Mouse (Mus musculus) myocyte (in vitro differentiated cells): ENCODE measurements at regions not wholly inside any gene's neighbourhood (a gene's known extent, or its start where the extent isn't known, plus 50 kb on each side); places are given as distances from the start of the nearest gene placed in this dataset.

Experiments used
- H3K27me3 ChIP-seq: one replicate; pipeline ENCODE4 v1.6.1; 2011; ENCODE audit not compliant: control insufficient read depth, insufficient read depth, insufficient read length
- H3K36me3 ChIP-seq: one replicate; pipeline ENCODE4 v1.6.1; 2011; ENCODE audit not compliant: control insufficient read depth, insufficient read depth
- H3K4me2 ChIP-seq: one replicate; pipeline ENCODE4 v1.6.1; 2011; ENCODE audit warnings: low read depth, control low read depth
- H3K4me3 ChIP-seq: one replicate; pipeline ENCODE4 v1.5.1; 2011; ENCODE audit warnings: mild to moderate bottlenecking, control low read depth, moderate library complexity
- H3K79me2 ChIP-seq: one replicate; pipeline ENCODE4 v1.6.1; 2011; ENCODE audit not compliant: control insufficient read depth, insufficient read depth
- H3ac ChIP-seq: one replicate; pipeline ENCODE4 v1.6.1; 2011; ENCODE audit not compliant: control insufficient read depth, insufficient read length
- CEBPB ChIP-seq: IDR thresholded peaks from 2 replicates; pipeline ENCODE4 v1.6.1; 2011; ENCODE audit warnings: mild to moderate bottlenecking, moderate library complexity; ENCODE audit not compliant: poor library complexity, insufficient read depth, severe bottlenecking
- E2F4 ChIP-seq: IDR thresholded peaks from one replicate; pipeline ENCODE4 v1.6.1; 2011; ENCODE audit warnings: mild to moderate bottlenecking, control low read depth, moderate library complexity; ENCODE audit not compliant: insufficient read depth
- MAX ChIP-seq: IDR thresholded peaks from one replicate; pipeline ENCODE4 v1.6.1; 2011; ENCODE audit warnings: low read depth, mild to moderate bottlenecking, control low read depth
- MYOD1 ChIP-seq, 3 experiments: IDR thresholded peaks; one replicate each; pipeline ENCODE4 v1.6.1; 2011; ENCODE audit warnings: control low read depth in 2 of 3, low read depth in 2 of 3, mild to moderate bottlenecking in 2 of 3, moderate library complexity in 1 of 3; ENCODE audit not compliant: insufficient read length in 2 of 3, control insufficient read depth in 1 of 3
- MYOG ChIP-seq, 3 experiments: IDR thresholded peaks; one replicate each; pipeline ENCODE4 v1.6.1; 2011; ENCODE audit warnings: control low read depth in 2 of 3, low read depth in 2 of 3, mild to moderate bottlenecking in 2 of 3; ENCODE audit not compliant: insufficient read length in 2 of 3, control insufficient read depth in 1 of 3, insufficient read depth in 1 of 3
- POLR2A ChIP-seq: IDR thresholded peaks from one replicate; pipeline ENCODE4 v1.6.1; 2011; ENCODE audit warnings: low read depth, mild to moderate bottlenecking, control low read depth, moderate library complexity; ENCODE audit not compliant: insufficient read length
- POLR2AphosphoS2 ChIP-seq: IDR thresholded peaks from one replicate; pipeline ENCODE4 v1.6.1; 2011; ENCODE audit warnings: low read depth, control low read depth; ENCODE audit not compliant: insufficient read length
- REST ChIP-seq: IDR thresholded peaks from one replicate; pipeline ENCODE4 v1.6.1; 2011; ENCODE audit warnings: mild to moderate bottlenecking, control low read depth, moderate library complexity; ENCODE audit not compliant: insufficient read depth, insufficient read length
- SRF ChIP-seq: IDR thresholded peaks from one replicate; pipeline ENCODE4 v1.6.1; 2011; ENCODE audit warnings: low read depth; ENCODE audit not compliant: control insufficient read depth, insufficient read length
- TCF12 ChIP-seq: IDR thresholded peaks from one replicate; pipeline ENCODE4 v1.6.1; 2011; ENCODE audit warnings: mild to moderate bottlenecking, control low read depth; ENCODE audit not compliant: poor library complexity, insufficient read depth, severe bottlenecking
- TCF3 ChIP-seq: IDR thresholded peaks from one replicate; pipeline ENCODE4 v1.6.1; 2011; ENCODE audit warnings: low read depth, control low read depth; ENCODE audit not compliant: insufficient read length
- USF1 ChIP-seq: IDR thresholded peaks from one replicate; pipeline ENCODE4 v1.6.1; 2011; ENCODE audit warnings: low read depth, mild to moderate bottlenecking, control low read depth, moderate library complexity

DNA sequence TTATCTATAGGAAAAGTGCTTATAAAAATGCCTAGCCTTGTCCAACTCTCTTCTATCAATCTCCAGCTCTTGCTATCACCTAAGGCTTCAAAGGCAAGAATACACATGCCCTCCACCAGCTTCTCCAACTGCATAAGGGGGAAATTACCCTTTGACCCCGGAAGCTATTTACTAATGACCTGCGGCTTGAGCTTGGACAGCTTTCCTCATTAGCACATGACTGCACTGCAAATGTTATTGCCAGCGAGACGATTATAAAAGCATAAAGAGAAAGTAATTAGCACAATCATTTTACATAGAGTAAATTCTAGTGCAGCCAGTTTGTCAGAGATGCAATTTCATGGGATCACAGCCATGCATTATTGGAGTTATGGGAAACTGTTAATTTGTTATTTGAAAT lies 277.0 kb downstream of the Actr3 start:
- no peaks in the 10 kb centered on the region for H3K36me3 ChIP-seq
- H3K79me2 ChIP-seq: no peaks in the 10 kb centered on the region
- H3K4me2 ChIP-seq: no peak overlapping the region
- H3K27me3 ChIP-seq: no peaks in the 10 kb centered on the region
- TF ChIP-seq TCF12: no peak
- TF ChIP-seq REST: no peak
- no peak for TF ChIP-seq CEBPB
- no peak for TF ChIP-seq MAX
- TF ChIP-seq USF1: no peak
- no peak for TF ChIP-seq TCF3
- no peak for TF ChIP-seq MYOD1 (IDR thresholded peaks at IDR 0.05; ENCODE audit: control insufficient read depth in 1 of 3, insufficient read length in 2 of 3, low read depth in 2 of 3)
- TF ChIP-seq POLR2AphosphoS2: no peak
- TF ChIP-seq POLR2A: no peak
- no peak for TF ChIP-seq E2F4
- no peak for TF ChIP-seq MYOG (IDR thresholded peaks at IDR 0.05; ENCODE audit: control insufficient read depth in 1 of 3, insufficient read depth in 1 of 3, insufficient read length in 2 of 3, low read depth in 2 of 3)
- H3K4me3 ChIP-seq: no peak overlapping the region
- no peak overlapping the region for H3ac ChIP-seq

DNA sequence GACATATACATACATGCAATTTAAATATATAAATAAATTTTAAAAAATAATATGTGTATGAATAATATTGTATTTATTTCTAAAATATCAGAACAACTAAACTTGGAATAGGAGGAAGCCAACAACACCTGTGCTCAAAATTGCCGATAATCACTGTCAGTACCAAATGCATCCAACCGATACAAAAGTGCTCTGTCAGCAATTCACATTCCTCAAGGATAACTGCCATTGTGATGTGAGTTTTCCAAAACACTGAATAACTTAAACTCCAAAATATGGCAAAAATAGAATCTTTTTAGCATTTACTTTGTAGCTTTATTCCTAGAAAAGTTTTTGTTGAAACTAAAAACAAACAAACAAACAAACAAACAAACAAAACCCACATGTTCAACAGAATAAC lies 279.4 kb downstream of the Actr3 start:
- Histone ChIP-seq H3K4me3 (no peak overlapping the region), H3K4me2 (no peak overlapping the region), H3K27me3 (no peaks in the 10 kb centered on the region), H3K36me3 (no peaks in the 10 kb centered on the region), H3ac (no peak overlapping the region), H3K79me2 (no peaks in the 10 kb centered on the region)
- TF ChIP-seq MYOG (IDR thresholded peaks at IDR 0.05; ENCODE audit: control insufficient read depth in 1 of 3, insufficient read depth in 1 of 3, insufficient read length in 2 of 3, low read depth in 2 of 3) (no peak), MYOD1 (IDR thresholded peaks at IDR 0.05; ENCODE audit: control insufficient read depth in 1 of 3, insufficient read length in 2 of 3, low read depth in 2 of 3) (no peak), TCF12 (no peak), CEBPB (no peak), POLR2A (no peak), USF1 (no peak), TCF3 (no peak), E2F4 (no peak), REST (no peak), POLR2AphosphoS2 (no peak), SRF (no peak), MAX (no peak)

- TF ChIP-seq POLR2A (no peak), E2F4 (no peak), REST (no peak)
- no peak overlapping the region for H3ac ChIP-seq
- H3K4me2 ChIP-seq: no peak overlapping the region
- no peak overlapping the region for H3K4me3 ChIP-seq
- no peaks in the 10 kb centered on the region for H3K36me3 ChIP-seq
- H3K27me3 ChIP-seq: no peaks in the 10 kb centered on the region
- H3K79me2 ChIP-seq: no peaks in the 10 kb centered on the region
Measured at GRCm38 (mm10) chr1:125149817-125150216, 285.7 kb downstream of the Actr3 start.

DNA sequence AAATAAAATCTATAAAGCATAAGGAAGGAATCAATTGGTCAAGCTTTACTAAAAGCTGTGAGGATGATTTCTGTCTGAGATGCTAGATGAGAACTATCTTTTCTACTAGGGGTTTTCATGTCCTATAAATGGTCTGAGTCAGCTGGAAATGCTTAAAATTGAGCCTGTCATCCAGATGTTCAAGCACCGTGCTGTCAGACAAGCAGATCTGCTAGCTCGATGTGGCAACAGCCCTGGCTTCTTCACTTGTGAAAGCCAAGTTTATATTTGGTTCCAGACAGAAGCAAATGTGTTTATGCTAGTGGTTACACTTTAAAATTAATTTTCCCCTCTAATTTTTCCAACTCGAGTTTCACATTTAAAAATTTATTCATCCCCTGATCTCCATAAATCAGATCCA lies 311.7 kb downstream of the Actr3 start:
- no peak overlapping the region for H3K4me3 ChIP-seq
- H3K79me2 ChIP-seq: no peaks in the 10 kb centered on the region
- H3ac ChIP-seq: no peak overlapping the region
- H3K4me2 ChIP-seq: no peak overlapping the region
- H3K27me3 ChIP-seq: no peaks in the 10 kb centered on the region
- no peak for TF ChIP-seq E2F4
- no peak for TF ChIP-seq CEBPB
- no peak for TF ChIP-seq SRF
- TF ChIP-seq MYOG (IDR thresholded peaks at IDR 0.05; ENCODE audit: control insufficient read depth in 1 of 3, insufficient read depth in 1 of 3, insufficient read length in 2 of 3, low read depth in 2 of 3): no peak
- TF ChIP-seq POLR2AphosphoS2: no peak
- no peak for TF ChIP-seq TCF3
- no peak for TF ChIP-seq REST
- no peak for TF ChIP-seq MYOD1 (IDR thresholded peaks at IDR 0.05; ENCODE audit: control insufficient read depth in 1 of 3, insufficient read length in 2 of 3, low read depth in 2 of 3)
- TF ChIP-seq MAX: no peak
- no peak for TF ChIP-seq TCF12
- no peaks in the 10 kb centered on the region for H3K36me3 ChIP-seq

DNA sequence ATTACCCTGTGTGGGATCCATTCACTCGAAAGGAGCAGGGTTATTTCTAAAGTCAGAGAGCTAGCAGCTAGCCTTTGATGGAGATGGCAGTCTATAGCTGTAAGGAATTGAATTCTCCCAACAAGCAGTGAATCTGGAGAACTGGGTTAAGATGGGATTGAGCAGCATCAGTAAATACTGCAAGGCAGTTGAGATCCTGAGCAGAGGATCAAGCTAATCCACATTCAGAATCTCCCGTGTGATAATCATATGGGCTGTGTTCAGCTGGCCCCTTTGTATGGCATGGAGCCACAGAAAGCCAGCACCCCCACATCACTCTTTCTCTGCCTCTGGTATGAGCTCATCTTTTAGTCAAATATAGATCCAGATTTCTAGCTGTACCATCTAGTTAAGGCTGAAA lies 334.9 kb downstream of the Actr3 start:
- no peaks in the 10 kb centered on the region for H3K27me3 ChIP-seq
- H3K4me2 ChIP-seq: no peak overlapping the region
- H3ac ChIP-seq: no peak overlapping the region
- TF ChIP-seq REST (no peak), USF1 (no peak), POLR2AphosphoS2 (no peak), TCF3 (no peak), MAX (no peak), MYOG (IDR thresholded peaks at IDR 0.05; ENCODE audit: control insufficient read depth in 1 of 3, insufficient read depth in 1 of 3, insufficient read length in 2 of 3, low read depth in 2 of 3) (no peak), MYOD1 (IDR thresholded peaks at IDR 0.05; ENCODE audit: control insufficient read depth in 1 of 3, insufficient read length in 2 of 3, low read depth in 2 of 3) (no peak), E2F4 (no peak)
- no peaks in the 10 kb centered on the region for H3K36me3 ChIP-seq
- H3K79me2 ChIP-seq: no peaks in the 10 kb centered on the region
- no peak overlapping the region for H3K4me3 ChIP-seq
